Mouse (Mus musculus) layer of hippocampus, adult 8-10 months (tissue): ENCODE results near the gene Rps21. TPM values are rescaled to one million over a fixed set of nuclear protein-coding genes. Genes with fewer than 3 reads are reported as not detected.
A peak's percentile ranks its signal among the peaks of the same experiment; 100 is the strongest.

ENCODE experiments used
- DNase-seq, 2 experiments: peaks; one replicate each; pipeline ENCODE4 v3.0.0; 2022; ENCODE audit warnings: low spot score in 2 of 2
- total RNA-seq, 4 experiments: library from RNA; stranded (reverse); gene quantifications; 2 replicates each; pipeline ENCODE4 v1.2.4; 2022

The Rps21 gene
- total RNA-seq = 100 to 1,000 TPM; 566 to 881 (median 750) TPM

DNA sequence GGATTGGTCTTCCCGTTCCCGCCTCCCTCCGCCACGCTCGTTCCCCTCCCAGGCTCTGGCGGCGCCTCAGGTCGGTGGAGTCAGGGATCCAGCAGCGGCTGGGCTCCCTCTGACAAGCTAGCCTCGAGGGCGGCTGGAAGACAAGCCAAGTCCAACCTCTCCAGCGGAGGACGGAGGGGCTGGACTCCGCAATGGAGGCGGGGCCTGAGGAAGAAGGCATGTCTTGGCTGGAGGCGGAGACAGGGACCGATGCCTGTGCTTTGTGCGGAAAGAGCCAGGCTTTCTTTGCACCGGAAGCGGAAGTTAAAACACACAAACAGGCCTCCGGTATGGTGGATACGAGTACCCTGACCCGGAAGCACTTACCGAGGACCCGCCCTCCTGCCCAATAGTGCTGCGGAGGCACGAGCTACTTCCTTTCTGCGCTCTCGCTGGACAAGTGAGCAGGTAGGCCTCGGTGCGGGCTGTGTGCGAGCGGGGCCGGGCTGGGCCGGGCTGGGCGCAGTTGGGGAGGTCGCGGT, at the start of gene Rps21:
Gene Rps21, plus strand, starts transcription at position 377 of the 521 bp plus-strand sequence.
- DNase-seq = peak; percentile 98 to 99

DNA sequence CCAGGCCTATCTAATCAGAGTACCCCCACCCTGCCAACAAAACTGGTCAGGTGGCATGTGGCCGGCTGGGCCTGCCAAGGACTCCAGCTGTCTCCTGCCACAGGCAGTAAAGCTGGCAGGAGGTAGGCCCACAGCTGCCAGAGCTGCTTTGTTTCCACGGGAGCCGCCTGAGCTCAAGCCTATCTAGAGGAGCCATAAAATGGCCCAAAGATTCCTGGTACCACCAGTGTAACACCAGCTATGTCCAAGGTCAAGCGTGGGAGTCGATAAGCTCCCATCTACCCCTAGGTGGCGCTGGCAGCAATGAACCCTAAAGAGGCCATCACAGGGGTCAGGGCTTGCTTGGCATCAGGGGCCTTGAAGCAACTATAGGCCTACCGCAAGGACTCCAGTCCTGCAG, 49.3 kb upstream of the Rps21 start:
- DNase-seq = no peak

GRCm38 (mm10) chr2:180208976-180209375, 48.2 kb upstream of the Rps21 start:
- DNase-seq = no peak

GRCm38 (mm10) chr2:180212255-180212654, 44.9 kb upstream of the Rps21 start:
- DNase-seq = no peak

DNA sequence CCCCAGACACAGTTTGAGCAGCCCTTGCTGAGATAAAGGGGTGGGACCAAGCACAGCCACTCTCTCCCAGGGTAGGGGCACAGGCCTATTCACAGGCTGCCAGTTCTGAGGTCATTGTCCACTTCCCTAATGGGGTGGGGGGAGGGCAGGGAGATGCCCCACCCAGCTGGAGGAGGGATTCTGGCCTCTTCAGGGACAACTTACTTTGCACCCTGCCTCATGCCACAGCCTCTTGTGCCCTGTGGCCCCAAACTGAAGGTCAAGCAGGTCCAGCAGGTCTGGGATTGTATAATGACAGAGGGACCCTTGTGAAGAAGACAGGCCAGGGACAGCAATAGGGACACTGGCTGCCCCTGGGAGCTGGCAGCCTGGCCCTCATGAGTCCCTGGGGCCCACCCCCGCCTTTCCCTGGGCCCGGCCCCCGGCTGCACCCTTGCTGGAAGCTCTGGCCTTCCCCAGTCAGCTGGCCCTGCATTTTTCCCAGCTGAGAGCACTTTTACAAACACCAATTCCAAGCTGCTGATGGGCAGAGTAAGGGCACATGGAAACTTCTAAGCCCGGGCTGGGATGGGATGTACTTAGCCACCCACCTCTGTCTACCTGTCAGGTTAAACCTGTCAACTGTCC, 42.7 kb upstream of the Rps21 start:
- DNase-seq = no peak

- no peak for DNase-seq
Measured at GRCm38 (mm10) chr2:180215011-180215461, 42.1 kb upstream of the Rps21 start.

DNA sequence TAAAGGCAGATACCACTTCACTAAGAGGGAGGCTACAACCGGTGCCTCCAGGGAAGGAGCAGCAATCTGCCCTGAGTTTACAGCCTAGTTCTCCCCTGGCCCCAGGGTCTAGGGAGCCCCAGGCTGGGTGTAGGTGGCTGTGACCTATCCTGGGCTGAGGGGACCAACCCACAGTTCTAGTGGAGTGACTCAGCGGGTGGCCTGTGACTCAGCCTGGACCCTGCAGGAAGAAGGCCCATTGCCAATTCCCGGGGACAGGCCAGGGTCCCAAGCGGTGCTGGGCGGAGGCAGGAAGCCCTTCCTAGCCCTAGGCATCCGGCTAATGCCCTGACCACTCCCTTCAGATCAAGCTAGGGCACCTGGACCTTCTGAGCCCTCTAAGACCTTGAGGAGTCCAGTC, 41.2 kb upstream of the Rps21 start:
- no peak for DNase-seq

DNA sequence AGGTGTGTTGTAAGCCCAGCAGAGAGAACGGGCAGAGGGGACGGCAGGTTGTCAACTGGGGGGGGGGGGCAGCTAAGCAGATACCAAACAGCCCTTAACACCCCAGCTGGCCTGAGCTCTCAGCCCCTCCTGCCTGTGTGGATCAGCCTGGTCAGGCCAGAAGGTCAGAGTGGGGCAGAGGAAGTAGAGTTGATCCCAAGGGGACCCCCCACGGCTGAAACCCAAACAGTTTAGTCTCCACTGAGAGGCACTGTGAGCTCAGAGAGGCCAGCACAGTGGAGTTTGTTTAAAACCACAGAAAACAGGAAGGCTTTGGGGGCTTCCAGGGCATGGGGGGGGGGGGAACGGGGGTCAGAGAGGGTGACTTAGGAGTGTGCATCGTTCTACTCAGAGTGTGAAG, 40.3 kb upstream of the Rps21 start:
- DNase-seq = no peak

DNA sequence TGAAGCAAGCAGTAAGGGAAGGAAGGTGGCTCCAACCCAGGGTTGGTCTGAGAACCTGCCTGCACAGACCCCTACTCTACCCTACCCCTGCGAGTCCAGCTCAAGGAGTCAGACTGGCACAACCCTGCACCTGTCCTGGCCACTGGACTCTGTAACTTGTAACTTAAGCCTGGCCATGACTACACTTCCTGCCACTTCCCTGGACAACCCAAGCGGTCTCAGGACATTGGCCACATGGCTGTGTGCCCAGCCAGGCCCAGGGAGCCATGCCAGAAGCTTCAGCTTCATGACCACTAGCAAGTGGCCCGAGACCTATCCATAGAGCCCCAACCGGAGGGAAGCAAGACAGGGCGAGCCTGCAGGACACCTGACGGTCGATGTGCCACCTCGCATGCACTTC, 39.6 kb upstream of the Rps21 start:
- peak in 1 of 2 experiments; percentile 46 for DNase-seq

GRCm38 (mm10) chr2:180218241-180218640, 38.9 kb upstream of the Rps21 start:
- DNase-seq = no peak

DNA sequence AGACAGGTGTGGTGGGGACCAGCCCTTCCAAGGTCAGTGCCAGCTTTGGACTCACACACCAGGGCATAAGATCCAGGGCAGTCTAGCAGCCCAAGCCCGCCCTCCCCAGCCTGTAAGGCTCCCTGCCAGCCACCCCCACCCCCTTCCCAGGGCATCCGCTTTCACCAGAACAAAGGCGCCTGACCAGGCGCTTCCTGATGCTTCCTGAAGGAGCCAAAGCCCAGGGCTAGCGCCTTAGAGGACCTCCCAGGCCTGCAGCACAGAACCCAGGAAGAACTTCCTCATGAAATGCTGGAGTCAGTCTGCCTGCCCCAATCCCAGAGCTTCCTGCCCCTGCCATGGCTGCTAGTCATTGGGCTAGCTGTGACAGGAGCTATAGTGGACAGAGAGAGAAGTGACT, 38.5 kb upstream of the Rps21 start:
- DNase-seq = no peak

DNA sequence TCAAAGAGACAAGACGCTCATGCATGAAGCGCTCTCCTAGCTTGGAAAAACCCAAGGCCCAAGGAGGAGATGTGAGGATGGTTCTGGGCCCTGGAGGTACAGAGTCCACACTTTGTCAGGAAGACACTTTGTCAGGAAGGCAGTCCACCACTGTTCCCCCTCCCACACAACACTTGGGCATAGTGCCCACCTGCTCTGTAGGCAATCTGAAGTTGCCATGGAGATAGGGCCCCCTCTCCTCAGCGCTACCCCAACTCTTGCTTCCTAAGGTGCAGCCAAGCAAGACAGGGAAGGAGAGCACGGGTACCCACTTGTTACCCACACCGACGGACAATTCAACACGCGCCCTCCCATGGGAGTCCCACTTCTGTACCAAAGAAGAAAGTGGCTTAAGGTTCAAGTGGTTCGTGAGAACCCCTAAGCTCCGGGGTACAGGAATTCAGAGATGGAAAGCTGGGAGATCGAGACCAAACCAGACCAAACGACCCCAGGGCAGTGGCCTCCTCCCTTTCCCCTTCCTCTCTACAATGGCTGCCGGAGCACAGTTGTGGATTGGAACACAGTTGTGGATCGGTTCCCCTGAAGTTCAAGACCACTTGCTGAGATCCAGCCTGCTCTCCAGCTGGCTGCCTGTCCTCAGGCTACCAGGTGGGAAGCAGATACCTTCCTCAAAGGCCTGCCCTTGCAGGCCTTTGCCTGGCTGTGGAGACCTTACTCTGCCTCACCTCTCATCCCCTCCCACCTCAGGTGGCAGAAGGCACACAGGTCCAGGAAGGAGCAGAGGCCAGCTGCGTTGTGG, 37.8 kb upstream of the Rps21 start:
- DNase-seq = no peak

DNA sequence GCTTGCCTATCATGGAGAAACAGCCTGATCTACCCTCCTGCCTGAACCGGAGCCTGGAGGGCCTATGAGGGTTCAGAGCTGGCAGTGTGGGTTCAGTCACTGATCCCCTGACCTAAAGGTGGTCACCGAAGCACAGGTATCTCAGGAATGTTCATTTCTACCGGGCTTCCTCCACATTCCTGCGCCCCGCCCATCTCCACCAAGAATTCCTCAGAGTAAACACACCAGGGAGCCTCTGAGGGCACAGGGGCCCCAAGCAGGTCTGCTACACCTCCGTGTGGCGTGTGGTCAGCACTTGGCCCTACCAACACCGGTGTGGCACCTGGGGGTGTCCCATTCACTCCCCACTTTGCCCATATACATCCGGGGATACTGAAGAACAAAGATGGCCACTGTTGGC, 37.0 kb upstream of the Rps21 start:
- DNase-seq = no peak

- DNase-seq = no peak
Measured at GRCm38 (mm10) chr2:180221051-180221450, 36.1 kb upstream of the Rps21 start.

DNA sequence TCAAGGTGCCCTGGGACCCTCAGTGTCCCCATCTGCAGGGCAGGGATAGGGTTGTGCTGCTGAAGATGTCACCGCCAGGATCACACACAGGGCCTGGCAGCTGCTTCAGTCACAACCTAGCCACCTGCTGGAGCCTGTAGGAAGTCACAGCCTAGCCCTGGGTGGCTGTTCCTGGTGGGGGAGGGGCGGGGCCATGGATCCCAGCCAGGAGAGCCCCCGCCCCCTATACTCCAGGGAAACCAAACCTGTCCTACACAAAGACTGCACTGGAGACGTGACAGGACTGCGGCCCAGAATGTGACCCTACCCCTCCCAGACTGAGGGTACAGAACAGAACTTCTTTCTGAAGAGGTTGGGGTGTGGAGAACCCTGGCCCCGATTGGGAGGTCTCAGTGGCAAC, 34.9 kb upstream of the Rps21 start:
- no peak for DNase-seq

DNA sequence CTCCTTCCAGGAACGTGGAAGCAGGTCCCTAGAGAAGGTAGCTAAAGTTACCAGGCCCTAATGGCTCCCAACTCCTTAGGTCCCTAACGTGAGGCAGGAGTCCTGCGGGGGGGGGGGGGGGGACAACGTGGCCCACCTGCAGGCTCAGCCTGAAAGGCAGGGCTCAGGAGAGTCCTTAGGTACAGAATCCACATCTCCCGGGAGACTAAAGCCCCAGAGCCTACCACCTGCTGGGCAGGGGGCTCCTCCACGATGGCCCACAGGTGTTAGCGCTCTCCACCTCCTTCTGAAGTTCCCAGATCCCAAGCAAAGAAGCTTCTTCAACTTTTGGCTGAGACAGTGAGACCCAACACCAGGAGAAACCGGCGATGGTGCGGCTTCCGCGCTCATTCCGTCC, 32.5 kb upstream of the Rps21 start:
- DNase-seq = no peak

- no peak for DNase-seq
Measured at GRCm38 (mm10) chr2:180225044-180225761, 32.0 kb upstream of the Rps21 start.

GRCm38 (mm10) chr2:180225762-180226378, 31.3 kb upstream of the Rps21 start, which contains the start of gene Lama5:
Lama5 (minus strand) TSS chr2:180225859.
- DNase-seq = no peak

- DNase-seq = no peak
Measured at GRCm38 (mm10) chr2:180227262-180228059, 29.7 kb upstream of the Rps21 start.

DNA sequence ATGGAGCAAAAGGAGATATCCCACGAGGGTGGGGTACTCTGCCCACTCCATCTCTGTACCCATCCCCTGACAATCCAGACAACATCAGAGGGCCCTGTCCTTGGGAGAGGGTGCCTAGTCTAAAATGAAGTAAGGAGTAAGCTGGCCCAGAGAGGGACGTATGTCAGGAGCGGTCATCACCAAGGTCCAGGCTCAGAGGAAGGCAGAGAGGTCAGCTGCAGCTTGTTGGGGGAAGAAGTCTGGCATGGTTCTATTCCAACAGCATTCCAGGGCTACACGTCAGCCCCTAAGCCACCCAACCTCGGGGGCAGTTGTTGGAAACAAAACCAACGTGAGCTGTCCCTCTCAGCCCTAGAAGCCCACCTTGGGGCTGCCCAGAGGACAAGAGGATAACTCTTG, 29.1 kb upstream of the Rps21 start:
- no peak for DNase-seq

DNA sequence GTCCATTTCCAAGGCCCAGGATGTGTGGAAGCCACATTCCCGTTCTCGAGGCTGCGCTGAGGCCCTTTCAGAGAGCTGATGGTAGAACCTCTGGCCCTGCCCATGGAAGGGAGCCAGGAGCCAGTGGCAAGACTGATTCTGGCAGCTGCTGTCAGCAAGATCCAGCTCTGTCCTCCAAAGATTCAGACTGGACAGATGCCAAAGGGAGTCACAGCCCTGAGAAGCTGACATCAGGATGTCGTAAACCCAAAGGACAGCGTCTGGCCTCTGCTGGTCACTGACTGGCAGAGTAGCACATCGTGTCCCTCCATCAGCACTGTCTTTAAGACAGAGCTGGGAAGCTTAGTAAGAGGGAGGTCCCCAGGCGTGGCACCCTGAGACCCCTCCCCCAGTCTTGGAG, 28.6 kb upstream of the Rps21 start:
- DNase-seq = no peak
